Mouse (Mus musculus): ENCODE data around the gene Fhdc1.

GRCm38 (mm10) chr3:84403389-84403788, 76.8 kb downstream of the Fhdc1 start:
- TF ChIP-seq POLR2A (IDR thresholded peaks at IDR 0.05; ENCODE audit: borderline replicate concordance, insufficient read depth, low read length) (no peak), CTCF (IDR thresholded peaks at IDR 0.05; ENCODE audit: borderline replicate concordance, insufficient read depth, low read depth, low read length) (no peak)

All from cerebellum, adult 2 months (tissue).